Mouse (Mus musculus): Measurements from ENCODE around the gene Plekha6.
A peak's percentile ranks its signal among the peaks of the same experiment; 100 is the strongest.

Plekha6 gene

GRCm38 (mm10) chr1:133274163-133274562 is 110.2 kb downstream of the Plekha6 start:
- no peak for DNase-seq (ENCODE audit: low read depth, low spot score)

GRCm38 (mm10) chr1:133276983-133277382 is 113.0 kb downstream of the Plekha6 start:
- no peak for DNase-seq (ENCODE audit: low read depth, low spot score)

GRCm38 (mm10) chr1:133278539-133278938 is 114.5 kb downstream of the Plekha6 start:
- no peak for DNase-seq (ENCODE audit: low read depth, low spot score)

- no peak for DNase-seq (ENCODE audit: low read depth, low spot score)
These were observed 115.1 kb downstream of the Plekha6 start for GRCm38 (mm10) chr1:133278946-133279631.

- DNase-seq (ENCODE audit: low read depth, low spot score), result no peak
These were observed 115.7 kb downstream of the Plekha6 start for GRCm38 (mm10) chr1:133279632-133280093.

GRCm38 (mm10) chr1:133280537-133280936 is 116.5 kb downstream of the Plekha6 start:
- DNase-seq (ENCODE audit: low read depth, low spot score), result no peak

- no peak for DNase-seq (ENCODE audit: low read depth, low spot score)
These were observed 121.9 kb downstream of the Plekha6 start for GRCm38 (mm10) chr1:133285907-133286306.

- DNase-seq (ENCODE audit: low read depth, low spot score), result no peak
These were observed 123.0 kb downstream of the Plekha6 start for GRCm38 (mm10) chr1:133287051-133287450.

- no peak for DNase-seq (ENCODE audit: low read depth, low spot score)
These were observed 123.9 kb downstream of the Plekha6 start for GRCm38 (mm10) chr1:133287880-133288279.

- DNase-seq (ENCODE audit: low read depth, low spot score), result no peak
These were observed 127.9 kb downstream of the Plekha6 start for GRCm38 (mm10) chr1:133291888-133292287.

GRCm38 (mm10) chr1:133292608-133293007 is 128.6 kb downstream of the Plekha6 start:
- DNase-seq (ENCODE audit: low read depth, low spot score), result no peak

- DNase-seq (ENCODE audit: low read depth, low spot score), result no peak
These were observed 132.4 kb downstream of the Plekha6 start for GRCm38 (mm10) chr1:133296376-133296775.

- DNase-seq (ENCODE audit: low read depth, low spot score), result no peak
These were observed 134.8 kb downstream of the Plekha6 start for GRCm38 (mm10) chr1:133298816-133299215.

- DNase-seq (ENCODE audit: low read depth, low spot score), result no peak
These were observed 138.5 kb downstream of the Plekha6 start for GRCm38 (mm10) chr1:133302540-133302939.

- peak; percentile 46 for DNase-seq (ENCODE audit: low read depth, low spot score)
These were observed 142.8 kb downstream of the Plekha6 start for GRCm38 (mm10) chr1:133306842-133307241.

- peak; percentile 64 for DNase-seq (ENCODE audit: low read depth, low spot score)
These were observed 143.3 kb downstream of the Plekha6 start for GRCm38 (mm10) chr1:133307318-133307717.

GRCm38 (mm10) chr1:133309652-133310267 is 145.8 kb downstream of the Plekha6 start, which contains the start of gene Golt1a:
Gene Golt1a, plus strand, starts transcription at chr1:133309800.
- no peak for DNase-seq (ENCODE audit: low read depth, low spot score)

GRCm38 (mm10) chr1:133311240-133311639 is 147.2 kb downstream of the Plekha6 start:
- no peak for DNase-seq (ENCODE audit: low read depth, low spot score)

- DNase-seq (ENCODE audit: low read depth, low spot score), result no peak
These were observed 147.9 kb downstream of the Plekha6 start for GRCm38 (mm10) chr1:133311946-133312345.

GRCm38 (mm10) chr1:133314364-133314763 is 150.4 kb downstream of the Plekha6 start:
- peak; percentile 37 for DNase-seq (ENCODE audit: low read depth, low spot score)

GRCm38 (mm10) chr1:133315775-133316174 is 151.8 kb downstream of the Plekha6 start:
- DNase-seq (ENCODE audit: low read depth, low spot score), result no peak

GRCm38 (mm10) chr1:133316577-133316976 is 152.6 kb downstream of the Plekha6 start:
- no peak for DNase-seq (ENCODE audit: low read depth, low spot score)

- DNase-seq (ENCODE audit: low read depth, low spot score), result no peak
These were observed 153.1 kb downstream of the Plekha6 start for GRCm38 (mm10) chr1:133317149-133317548.

Measured in retina, postnatal 7 days (tissue).